Mouse (Mus musculus) liver, postnatal 0 days (tissue): Measurements from ENCODE around the gene Stk32c.

ENCODE experiments used
- CTCF ChIP-seq: sonication (generic); IDR thresholded peaks from 2 replicates; pipeline ENCODE4 v1.5.1; 2016; ENCODE audit warnings: antibody characterized with exemption, low read depth
- EP300 ChIP-seq: IDR thresholded peaks from 2 replicates; pipeline ENCODE4 v1.6.1; 2016; ENCODE audit warnings: antibody characterized with exemption, low read depth, mild to moderate bottlenecking

DNA sequence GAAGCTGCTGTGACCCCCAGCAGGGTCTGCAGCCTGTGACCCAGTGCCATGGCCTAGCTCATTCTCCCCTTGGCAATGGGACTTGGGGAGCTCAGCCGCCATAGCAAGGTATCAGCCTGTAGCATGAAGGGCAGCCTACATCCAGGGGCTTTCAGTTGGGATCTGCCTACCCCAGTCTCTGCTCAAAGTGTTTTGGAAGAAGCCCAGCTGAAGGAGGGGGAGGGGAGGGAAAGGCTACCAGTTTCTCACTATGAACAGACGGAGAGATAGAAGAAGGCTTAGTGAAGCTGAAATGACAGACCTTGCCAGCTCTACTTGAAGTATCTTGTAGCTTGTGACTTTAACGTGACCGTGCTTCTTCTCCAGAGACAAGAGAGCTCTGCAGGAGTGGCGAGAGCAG lies 16.7 kb upstream of the Stk32c start:
- no peak for TF ChIP-seq CTCF
- TF ChIP-seq EP300: no peak
